Mouse (Mus musculus): ENCODE data around the gene Crispld2. TPM values are rescaled to one million over a fixed set of nuclear protein-coding genes. Genes with fewer than 3 reads are reported as not detected.

Crispld2 gene
- total and polyA plus RNA-seq, 3 experiments = 0.23 to 3.7 (median 0.45) TPM

DNA sequence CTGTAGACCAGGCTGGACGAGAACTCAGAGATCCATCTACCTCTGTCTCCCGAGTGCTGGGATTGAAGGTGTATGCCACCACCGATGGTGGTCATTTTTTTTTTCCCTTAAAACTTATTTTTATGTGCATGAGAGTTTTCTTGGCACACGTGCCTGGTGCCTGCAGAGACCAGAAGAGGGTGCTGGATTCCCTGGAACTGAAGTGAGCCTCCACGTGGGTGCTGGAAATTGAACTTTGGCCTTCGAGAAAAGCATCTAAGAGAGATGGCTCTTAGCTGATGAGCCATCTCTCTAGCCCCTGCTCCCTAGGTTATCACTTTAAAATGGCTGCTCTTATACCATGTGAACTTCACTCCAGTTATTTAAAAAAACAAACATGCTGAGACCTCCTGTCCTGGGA, 82.3 kb downstream of the Crispld2 start:
- peaks cover 17% of the 10 kb centered on the region for H3K4me1 ChIP-seq (ENCODE audit: insufficient read depth, low read depth, low read length)
- no peaks in the 10 kb centered on the region for H3K9me3 ChIP-seq (replicated peaks)
- no peak for TF ChIP-seq POLR2AphosphoS5 (IDR thresholded peaks at IDR 0.05; ENCODE audit: insufficient replicate concordance, low read depth, low read length)
- no peak for TF ChIP-seq CTCF (IDR thresholded peaks at IDR 0.05; ENCODE audit: low read depth, low read length)
- TF ChIP-seq GATA2 (IDR thresholded peaks at IDR 0.05; ENCODE audit: borderline replicate concordance, low read depth, low read length) = no peak
- no peak for TF ChIP-seq GATA1 (IDR thresholded peaks at IDR 0.05; ENCODE audit: borderline replicate concordance, low read length)
- no peak for TF ChIP-seq TAL1 (conservative IDR thresholded peaks at IDR 0.05; ENCODE audit: low read depth, low read length)
- H3K36me3 ChIP-seq (replicated peaks) = no peaks in the 10 kb centered on the region
- ATAC-seq (ENCODE audit: extremely low read depth, insufficient number of reproducible peaks, low FRiP score, poor library complexity, severe bottlenecking) = no peak
- no peak overlapping the region for H3K4me3 ChIP-seq (ENCODE audit: low read depth, low read length)
- DNase-seq (ENCODE audit: low spot score) = no peak
- H3K27me3 ChIP-seq (ENCODE audit: insufficient read depth, low read length) = peaks cover 58% of the 10 kb centered on the region

DNA sequence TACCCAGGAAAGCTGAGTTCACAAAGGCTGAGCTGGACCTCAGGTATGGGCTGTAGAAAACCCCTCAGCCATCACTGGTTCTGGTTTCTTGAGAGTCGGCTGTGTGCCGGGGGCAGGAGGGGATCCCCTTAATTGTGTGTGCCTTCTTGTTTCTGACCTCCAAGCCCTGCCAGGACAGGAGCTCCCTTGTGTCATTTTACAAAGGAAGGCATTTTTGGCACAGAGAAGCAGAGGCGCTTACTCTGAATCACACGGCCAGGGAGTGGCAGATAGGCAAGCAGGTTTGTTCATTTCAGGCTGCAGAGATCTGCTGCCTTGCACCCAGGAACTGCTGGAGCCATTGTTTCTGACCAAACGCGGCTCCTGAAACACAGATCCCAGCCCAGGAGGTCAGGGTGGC, 83.1 kb downstream of the Crispld2 start:
- H3K9me3 ChIP-seq (replicated peaks) = no peaks in the 10 kb centered on the region
- peaks cover 4% of the 10 kb centered on the region for H3K36me3 ChIP-seq (replicated peaks)
- TF ChIP-seq GATA2 (IDR thresholded peaks at IDR 0.05; ENCODE audit: borderline replicate concordance, low read depth, low read length) (no peak), TAL1 (conservative IDR thresholded peaks at IDR 0.05; ENCODE audit: low read depth, low read length) (no peak), CTCF (IDR thresholded peaks at IDR 0.05; ENCODE audit: low read depth, low read length) (no peak), POLR2AphosphoS5 (IDR thresholded peaks at IDR 0.05; ENCODE audit: insufficient replicate concordance, low read depth, low read length) (no peak), GATA1 (IDR thresholded peaks at IDR 0.05; ENCODE audit: borderline replicate concordance, low read length) (no peak)
- no peak for DNase-seq (ENCODE audit: low spot score)
- H3K4me1 ChIP-seq (ENCODE audit: insufficient read depth, low read depth, low read length) = peaks cover 17% of the 10 kb centered on the region
- no peak for ATAC-seq (ENCODE audit: extremely low read depth, insufficient number of reproducible peaks, low FRiP score, poor library complexity, severe bottlenecking)
- peaks cover 57% of the 10 kb centered on the region for H3K27me3 ChIP-seq (ENCODE audit: insufficient read depth, low read length)
- no peak overlapping the region for H3K4me3 ChIP-seq (ENCODE audit: low read depth, low read length)

DNA sequence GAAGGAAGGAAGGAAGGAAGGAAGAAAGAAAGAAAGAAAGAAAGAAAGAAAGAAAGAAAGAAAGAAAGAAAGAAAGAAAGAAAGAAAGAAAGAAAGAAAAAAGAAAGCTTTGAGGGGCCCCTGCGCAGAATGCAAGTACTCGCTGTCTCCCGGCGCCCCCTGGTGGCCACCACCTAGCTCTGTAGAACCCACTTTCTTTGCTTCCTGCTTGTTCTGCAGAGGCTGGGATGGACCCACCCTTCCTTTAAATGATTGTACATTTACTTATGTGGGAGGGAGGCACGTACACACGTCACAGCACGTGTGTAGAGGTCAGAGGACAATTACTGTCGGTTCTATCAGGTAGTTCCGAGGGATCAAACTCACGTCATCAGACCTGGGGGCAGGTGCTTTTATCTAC, 85.8 kb downstream of the Crispld2 start:
- peak; percentile 51; the same call in 1 of the 2 replicates for ATAC-seq (ENCODE audit: extremely low read depth, insufficient number of reproducible peaks, low FRiP score, poor library complexity, severe bottlenecking)
- Histone ChIP-seq H3K36me3 (replicated peaks) (peaks cover 30% of the 10 kb centered on the region), H3K9me3 (replicated peaks) (no peaks in the 10 kb centered on the region), H3K4me1 (ENCODE audit: insufficient read depth, low read depth, low read length) (peaks cover 6% of the 10 kb centered on the region; the same call in 1 of the 2 replicates), H3K4me3 (ENCODE audit: low read depth, low read length) (no peak overlapping the region), H3K27me3 (ENCODE audit: insufficient read depth, low read length) (peaks cover 37% of the 10 kb centered on the region)
- peak; percentile 59 for DNase-seq (ENCODE audit: low spot score)
- TF ChIP-seq GATA2 (IDR thresholded peaks at IDR 0.05; ENCODE audit: borderline replicate concordance, low read depth, low read length) = no peak
- peak; percentile 64 for TF ChIP-seq CTCF (IDR thresholded peaks at IDR 0.05; ENCODE audit: low read depth, low read length)
- TF ChIP-seq POLR2AphosphoS5 (IDR thresholded peaks at IDR 0.05; ENCODE audit: insufficient replicate concordance, low read depth, low read length) = no peak
- TF ChIP-seq GATA1 (IDR thresholded peaks at IDR 0.05; ENCODE audit: borderline replicate concordance, low read length) = no peak
- no peak for TF ChIP-seq TAL1 (conservative IDR thresholded peaks at IDR 0.05; ENCODE audit: low read depth, low read length)

DNA sequence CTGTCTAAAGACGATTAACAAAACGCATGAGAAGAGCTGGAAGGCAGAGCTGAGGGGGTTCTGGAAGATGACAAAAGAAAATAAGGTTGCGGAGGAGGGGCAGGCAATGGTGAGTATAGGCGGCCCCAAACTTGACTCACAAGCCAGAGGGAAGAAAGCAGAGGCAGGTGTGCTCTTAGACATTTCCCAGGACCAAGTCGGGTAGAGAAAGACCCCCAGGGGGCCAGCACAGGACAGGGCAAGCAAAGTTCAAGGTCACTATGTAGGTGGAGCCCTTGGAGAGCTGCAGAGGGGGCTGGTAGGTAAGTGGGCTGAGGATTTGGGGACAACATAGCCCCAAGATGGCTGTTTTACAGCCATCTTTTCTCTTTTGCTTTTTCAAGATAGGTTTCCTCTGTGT, 87.1 kb downstream of the Crispld2 start:
- TF ChIP-seq POLR2AphosphoS5 (IDR thresholded peaks at IDR 0.05; ENCODE audit: insufficient replicate concordance, low read depth, low read length) = no peak
- no peak for TF ChIP-seq CTCF (IDR thresholded peaks at IDR 0.05; ENCODE audit: low read depth, low read length)
- no peak for TF ChIP-seq TAL1 (conservative IDR thresholded peaks at IDR 0.05; ENCODE audit: low read depth, low read length)
- TF ChIP-seq GATA1 (IDR thresholded peaks at IDR 0.05; ENCODE audit: borderline replicate concordance, low read length) = no peak
- TF ChIP-seq GATA2 (IDR thresholded peaks at IDR 0.05; ENCODE audit: borderline replicate concordance, low read depth, low read length) = no peak

DNA sequence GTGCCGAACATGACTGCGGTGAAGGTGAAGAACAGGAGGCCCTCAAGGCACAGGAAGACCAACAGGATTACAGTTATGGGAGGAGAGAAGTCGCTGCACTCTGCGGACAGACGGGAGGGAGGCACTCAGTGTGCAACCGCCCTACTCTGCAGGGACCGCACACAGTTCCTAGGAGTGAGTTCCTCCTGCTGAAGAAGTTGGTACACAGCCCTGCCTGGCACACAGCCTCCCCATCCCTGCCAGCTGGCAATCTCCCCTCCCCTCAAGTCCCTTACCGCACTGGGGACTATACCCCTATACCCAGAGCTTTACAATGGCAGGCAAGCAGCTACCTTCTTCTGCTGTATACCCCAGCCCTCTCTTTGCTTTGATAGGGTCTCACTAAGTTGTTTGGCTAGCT, 91.0 kb downstream of the Crispld2 start:
- H3K4me1 ChIP-seq (ENCODE audit: insufficient read depth, low read depth, low read length) = no peaks in the 10 kb centered on the region
- ATAC-seq (ENCODE audit: extremely low read depth, insufficient number of reproducible peaks, low FRiP score, poor library complexity, severe bottlenecking) (no peak), DNase-seq (ENCODE audit: low spot score) (no peak)
- peaks cover 77% of the 10 kb centered on the region for H3K36me3 ChIP-seq (replicated peaks)
- no peaks in the 10 kb centered on the region for H3K9me3 ChIP-seq (replicated peaks)
- H3K4me3 ChIP-seq (ENCODE audit: low read depth, low read length) = no peak overlapping the region
- TF ChIP-seq GATA2 (IDR thresholded peaks at IDR 0.05; ENCODE audit: borderline replicate concordance, low read depth, low read length) (no peak), TAL1 (conservative IDR thresholded peaks at IDR 0.05; ENCODE audit: low read depth, low read length) (no peak), GATA1 (IDR thresholded peaks at IDR 0.05; ENCODE audit: borderline replicate concordance, low read length) (no peak), POLR2AphosphoS5 (IDR thresholded peaks at IDR 0.05; ENCODE audit: insufficient replicate concordance, low read depth, low read length) (no peak), CTCF (IDR thresholded peaks at IDR 0.05; ENCODE audit: low read depth, low read length) (no peak)
- H3K27me3 ChIP-seq (ENCODE audit: insufficient read depth, low read length) = peaks cover 2% of the 10 kb centered on the region; the same call in 1 of the 2 replicates

More for the DNA sequence above, 87.1 kb downstream of the Crispld2 start:
- Histone ChIP-seq H3K4me1 (ENCODE audit: insufficient read depth, low read depth, low read length) (peaks cover 6% of the 10 kb centered on the region; the same call in 1 of the 2 replicates), H3K27me3 (ENCODE audit: insufficient read depth, low read length) (peaks cover 24% of the 10 kb centered on the region), H3K36me3 (replicated peaks) (peaks cover 39% of the 10 kb centered on the region), H3K4me3 (ENCODE audit: low read depth, low read length) (no peak overlapping the region), H3K9me3 (replicated peaks) (no peaks in the 10 kb centered on the region)
- DNase-seq (ENCODE audit: low spot score) (no peak), ATAC-seq (ENCODE audit: extremely low read depth, insufficient number of reproducible peaks, low FRiP score, poor library complexity, severe bottlenecking) (no peak)

DNA sequence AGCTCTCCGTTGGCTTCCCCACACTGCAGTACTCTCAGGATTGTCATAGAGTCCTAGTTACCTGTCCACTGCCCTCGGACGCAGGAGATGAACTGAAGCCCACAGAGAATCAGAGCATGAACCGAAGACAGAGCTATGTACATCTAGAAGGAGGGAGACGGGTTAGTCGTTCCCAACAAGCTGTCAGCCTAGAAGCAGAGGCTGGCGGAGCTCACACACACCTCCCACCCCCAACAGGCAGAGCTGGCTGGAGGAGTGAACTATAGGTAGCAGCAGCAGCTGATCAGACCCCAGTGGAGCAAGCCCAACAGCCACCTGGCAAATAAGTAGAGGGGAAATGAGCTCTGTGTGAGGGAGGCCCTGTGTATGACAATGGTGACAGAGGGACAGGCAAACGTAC, 92.5 kb downstream of the Crispld2 start:
- ATAC-seq (ENCODE audit: extremely low read depth, insufficient number of reproducible peaks, low FRiP score, poor library complexity, severe bottlenecking) (no peak), DNase-seq (ENCODE audit: low spot score) (no peak)
- Histone ChIP-seq H3K9me3 (replicated peaks) (no peaks in the 10 kb centered on the region), H3K27me3 (ENCODE audit: insufficient read depth, low read length) (no peaks in the 10 kb centered on the region), H3K36me3 (replicated peaks) (peaks cover 86% of the 10 kb centered on the region), H3K4me3 (ENCODE audit: low read depth, low read length) (no peak overlapping the region), H3K4me1 (ENCODE audit: insufficient read depth, low read depth, low read length) (no peaks in the 10 kb centered on the region)
- TF ChIP-seq GATA2 (IDR thresholded peaks at IDR 0.05; ENCODE audit: borderline replicate concordance, low read depth, low read length) (no peak), TAL1 (conservative IDR thresholded peaks at IDR 0.05; ENCODE audit: low read depth, low read length) (no peak), CTCF (IDR thresholded peaks at IDR 0.05; ENCODE audit: low read depth, low read length) (no peak), GATA1 (IDR thresholded peaks at IDR 0.05; ENCODE audit: borderline replicate concordance, low read length) (no peak), POLR2AphosphoS5 (IDR thresholded peaks at IDR 0.05; ENCODE audit: insufficient replicate concordance, low read depth, low read length) (no peak)
